In the genomic region with DNA sequence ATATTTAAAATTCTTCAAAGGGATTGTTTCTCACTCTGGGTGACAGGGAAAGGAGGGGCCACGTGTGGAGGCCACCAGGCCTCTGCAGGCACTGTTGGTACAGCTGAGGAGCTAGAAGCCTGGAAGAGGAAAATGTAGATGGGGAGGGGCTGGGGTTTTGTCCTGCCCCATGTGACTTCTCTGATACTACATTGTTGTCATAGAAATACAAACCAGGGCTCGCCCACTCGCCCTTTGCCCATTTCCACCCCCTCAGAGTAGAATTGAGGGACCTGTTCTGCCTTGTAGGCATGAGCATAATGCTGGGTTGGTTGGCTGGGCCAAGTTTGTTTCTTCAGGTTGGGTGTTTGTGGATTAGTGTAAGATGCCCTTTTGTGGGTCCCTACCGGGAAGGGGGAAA, we compare ENCODE assay signal across 9 mouse cellular contexts.
A peak's percentile ranks its signal among the peaks of the same experiment; 100 is the strongest.
DNase-seq lines count a peak whose midpoint lies in the region; ATAC-seq and TF ChIP-seq lines count a peak whose summit lies in the region.
"Had no signal": no experiment of that assay in that cellular context is flagged by ENCODE, and none has a peak within 500 bp of the region (broad histone marks: within the 10 kb centered on the region; RNA-seq: fewer than 3 reads in every experiment).

No protein-coding gene starts in this region.

- H3K4me3 ChIP-seq in lung, embryonic 15.5 days: no peak overlapping the region
- H3K4me3 ChIP-seq in lung, adult 2 months (replicated peaks; ENCODE audit: extremely low read depth, low read depth, low read length): no peak overlapping the region
- H3K4me3 ChIP-seq in forebrain, embryonic 14.5 days (ENCODE audit: low read depth, low read length): no peak overlapping the region
- H3K4me3 ChIP-seq in intestine, embryonic 16.5 days (ENCODE audit: low read length): no peak overlapping the region
- no peak overlapping the region for H3K4me3 ChIP-seq in neural tube, embryonic 14.5 days (ENCODE audit: low read depth, low read length)
- no peak overlapping the region for H3K4me3 ChIP-seq in layer of hippocampus, adult 2 months

- no peak for ATAC-seq in lung, embryonic 15.5 days (ENCODE audit: borderline replicate concordance, extremely low read depth, low FRiP score, low TSS enrichment)
- ATAC-seq in forebrain, embryonic 14.5 days: no peak
- ATAC-seq in intestine, embryonic 16.5 days: peak; percentile 52
- ATAC-seq in neural tube, embryonic 14.5 days (ENCODE audit: low read depth): no peak

- peak overlapping the region; percentile 76 for H3K27ac ChIP-seq in lung, embryonic 15.5 days
- no peak overlapping the region; the same call in 1 of the 2 replicates for H3K27ac ChIP-seq in forebrain, embryonic 14.5 days (ENCODE audit: low read depth, low read length)
- H3K27ac ChIP-seq in intestine, embryonic 16.5 days (ENCODE audit: low read length): no peak overlapping the region
- peak overlapping the region; percentile 58; the same call in 1 of the 2 replicates for H3K27ac ChIP-seq in neural tube, embryonic 14.5 days (ENCODE audit: low read depth, low read length)
- H3K27ac ChIP-seq in layer of hippocampus, adult 2 months: no peak overlapping the region

- no peak overlapping the region for H3K9ac ChIP-seq in lung, embryonic 15.5 days
- H3K9ac ChIP-seq in forebrain, embryonic 14.5 days (ENCODE audit: low read length): peak overlapping the region; percentile 17; the same call in 1 of the 2 replicates
- no peak overlapping the region; the same call in 1 of the 2 replicates for H3K9ac ChIP-seq in intestine, embryonic 16.5 days (ENCODE audit: low read depth, low read length)
- H3K9ac ChIP-seq in neural tube, embryonic 14.5 days (replicated peaks; ENCODE audit: low read depth, low read length): no peak overlapping the region

- no peaks in the 10 kb centered on the region for H3K9me3 ChIP-seq in lung, embryonic 15.5 days
- H3K9me3 ChIP-seq in forebrain, embryonic 14.5 days (replicated peaks; ENCODE audit: control insufficient read depth, low read length): no peaks in the 10 kb centered on the region
- H3K9me3 ChIP-seq in intestine, embryonic 16.5 days (ENCODE audit: control insufficient read depth, low read length): no peaks in the 10 kb centered on the region
- H3K9me3 ChIP-seq in neural tube, embryonic 14.5 days (ENCODE audit: control insufficient read depth, low read length): no peaks in the 10 kb centered on the region

- whole genome bisulfite sequencing in lung, embryonic 15.5 days: 52% methylated on average over 4 of the region's 4 CpGs
- 50% methylated on average over 4 of the region's 4 CpGs for WGBS in lung, adult 2 months
- WGBS in forebrain, embryonic 14.5 days: 65% methylated on average over 4 of the region's 4 CpGs
- WGBS in intestine, embryonic 16.5 days: 46% methylated on average over 4 of the region's 4 CpGs
- WGBS in neural tube, embryonic 14.5 days: 41% methylated on average over 4 of the region's 4 CpGs

- H3K4me1 ChIP-seq in lung, embryonic 15.5 days: peaks cover 42% of the 10 kb centered on the region
- H3K4me1 ChIP-seq in lung, adult 2 months (ENCODE audit: control insufficient read depth, insufficient read depth, low read length): peaks cover 19% of the 10 kb centered on the region
- peaks cover 22% of the 10 kb centered on the region for H3K4me1 ChIP-seq in forebrain, embryonic 14.5 days (ENCODE audit: control insufficient read depth, insufficient read depth, low read length)
- H3K4me1 ChIP-seq in intestine, embryonic 16.5 days (ENCODE audit: control insufficient read depth, insufficient read depth, low read length): peaks cover 27% of the 10 kb centered on the region
- H3K4me1 ChIP-seq in neural tube, embryonic 14.5 days (ENCODE audit: control insufficient read depth, insufficient read depth, low read length): peaks cover 43% of the 10 kb centered on the region

- TF ChIP-seq POLR2A in lung, adult 2 months (IDR thresholded peaks at IDR 0.05; ENCODE audit: borderline replicate concordance, extremely low read depth, low read depth, low read length): no peak

- H3K27me3 ChIP-seq in lung, embryonic 15.5 days: no peaks in the 10 kb centered on the region
- H3K27me3 ChIP-seq in forebrain, embryonic 14.5 days (replicated peaks; ENCODE audit: control insufficient read depth, insufficient read depth, low read length): peaks cover 4% of the 10 kb centered on the region; the same call in 1 of the 2 replicates
- H3K27me3 ChIP-seq in intestine, embryonic 16.5 days (replicated peaks; ENCODE audit: control insufficient read depth, insufficient read depth, low read length): no peaks in the 10 kb centered on the region
- no peaks in the 10 kb centered on the region for H3K27me3 ChIP-seq in neural tube, embryonic 14.5 days (ENCODE audit: control insufficient read depth, insufficient read depth, low read length)

- H3K4me2 ChIP-seq in lung, embryonic 15.5 days: no peak overlapping the region
- H3K4me2 ChIP-seq in forebrain, embryonic 14.5 days (ENCODE audit: low read length): no peak overlapping the region
- H3K4me2 ChIP-seq in intestine, embryonic 16.5 days (ENCODE audit: low read depth, low read length): no peak overlapping the region
- H3K4me2 ChIP-seq in neural tube, embryonic 14.5 days (ENCODE audit: low read depth, low read length): no peak overlapping the region

- DNase-seq in lung, adult 2 months: no peak
- no peak for DNase-seq in forebrain, embryonic 14.5 days (ENCODE audit: low spot score)
- DNase-seq in urinary bladder, adult 18-20 months (ENCODE audit: low spot score in 2 of 2): no peak
- DNase-seq in frontal cortex, postnatal 25 days (ENCODE audit: low spot score in 2 of 2): no peak
- no peak for DNase-seq in layer of hippocampus, adult 2 months (ENCODE audit: low spot score in 2 of 2)
- DNase-seq: heart, postnatal 4 days had no signal

- no peaks in the 10 kb centered on the region for H3K36me3 ChIP-seq in lung, embryonic 15.5 days
- H3K36me3 ChIP-seq in forebrain, embryonic 14.5 days (ENCODE audit: control insufficient read depth, insufficient read depth, low read length): no peaks in the 10 kb centered on the region
- no peaks in the 10 kb centered on the region for H3K36me3 ChIP-seq in intestine, embryonic 16.5 days (ENCODE audit: control insufficient read depth, insufficient read depth, low read length)
- H3K36me3 ChIP-seq in neural tube, embryonic 14.5 days (ENCODE audit: control insufficient read depth, insufficient read depth, low read length): no peaks in the 10 kb centered on the region

- no peak for TF ChIP-seq CTCF in lung, adult 2 months (IDR thresholded peaks at IDR 0.05; ENCODE audit: insufficient read depth, low read length)
- TF ChIP-seq CTCF in layer of hippocampus, adult 2 months (conservative IDR thresholded peaks at IDR 0.05): no peak

Comparison
In these comparisons a context has a peak if more than half of its experiments do, and no peak if none do; other contexts are left out.
1. H3K27ac ChIP-seq: peak in lung, embryonic 15.5 days (single experiment) and neural tube, embryonic 14.5 days (single experiment); none in forebrain, embryonic 14.5 days (single experiment), intestine, embryonic 16.5 days (single experiment) and layer of hippocampus, adult 2 months (single experiment).